Mouse (Mus musculus) myocyte (in vitro differentiated cells): ENCODE measurements at regions not wholly inside any gene's neighbourhood (a gene's known extent, or its start where the extent isn't known, plus 50 kb on each side); places are given as distances from the start of the nearest gene placed in this dataset.

Experiments used
- CEBPB ChIP-seq: IDR thresholded peaks from 2 replicates; pipeline ENCODE4 v1.6.1; 2011; ENCODE audit warnings: mild to moderate bottlenecking, moderate library complexity; ENCODE audit not compliant: poor library complexity, insufficient read depth, severe bottlenecking
- E2F4 ChIP-seq: IDR thresholded peaks from one replicate; pipeline ENCODE4 v1.6.1; 2011; ENCODE audit warnings: mild to moderate bottlenecking, control low read depth, moderate library complexity; ENCODE audit not compliant: insufficient read depth
- MAX ChIP-seq: IDR thresholded peaks from one replicate; pipeline ENCODE4 v1.6.1; 2011; ENCODE audit warnings: low read depth, mild to moderate bottlenecking, control low read depth
- MYOD1 ChIP-seq, 3 experiments: IDR thresholded peaks; one replicate each; pipeline ENCODE4 v1.6.1; 2011; ENCODE audit warnings: control low read depth in 2 of 3, low read depth in 2 of 3, mild to moderate bottlenecking in 2 of 3, moderate library complexity in 1 of 3; ENCODE audit not compliant: insufficient read length in 2 of 3, control insufficient read depth in 1 of 3
- MYOG ChIP-seq, 3 experiments: IDR thresholded peaks; one replicate each; pipeline ENCODE4 v1.6.1; 2011; ENCODE audit warnings: control low read depth in 2 of 3, low read depth in 2 of 3, mild to moderate bottlenecking in 2 of 3; ENCODE audit not compliant: insufficient read length in 2 of 3, control insufficient read depth in 1 of 3, insufficient read depth in 1 of 3
- POLR2A ChIP-seq: IDR thresholded peaks from one replicate; pipeline ENCODE4 v1.6.1; 2011; ENCODE audit warnings: low read depth, mild to moderate bottlenecking, control low read depth, moderate library complexity; ENCODE audit not compliant: insufficient read length
- POLR2AphosphoS2 ChIP-seq: IDR thresholded peaks from one replicate; pipeline ENCODE4 v1.6.1; 2011; ENCODE audit warnings: low read depth, control low read depth; ENCODE audit not compliant: insufficient read length
- REST ChIP-seq: IDR thresholded peaks from one replicate; pipeline ENCODE4 v1.6.1; 2011; ENCODE audit warnings: mild to moderate bottlenecking, control low read depth, moderate library complexity; ENCODE audit not compliant: insufficient read depth, insufficient read length
- TCF12 ChIP-seq: IDR thresholded peaks from one replicate; pipeline ENCODE4 v1.6.1; 2011; ENCODE audit warnings: mild to moderate bottlenecking, control low read depth; ENCODE audit not compliant: poor library complexity, insufficient read depth, severe bottlenecking
- TCF3 ChIP-seq: IDR thresholded peaks from one replicate; pipeline ENCODE4 v1.6.1; 2011; ENCODE audit warnings: low read depth, control low read depth; ENCODE audit not compliant: insufficient read length
- USF1 ChIP-seq: IDR thresholded peaks from one replicate; pipeline ENCODE4 v1.6.1; 2011; ENCODE audit warnings: low read depth, mild to moderate bottlenecking, control low read depth, moderate library complexity

- TF ChIP-seq POLR2A (no peak), MAX (no peak), REST (no peak), TCF12 (no peak), POLR2AphosphoS2 (no peak), E2F4 (no peak), TCF3 (no peak), MYOD1 (IDR thresholded peaks at IDR 0.05; ENCODE audit: control insufficient read depth in 1 of 3, insufficient read length in 2 of 3, low read depth in 2 of 3) (no peak), MYOG (IDR thresholded peaks at IDR 0.05; ENCODE audit: control insufficient read depth in 1 of 3, insufficient read depth in 1 of 3, insufficient read length in 2 of 3, low read depth in 2 of 3) (no peak), USF1 (no peak), CEBPB (no peak)
Measured at GRCm38 (mm10) chr1:91630206-91630605, 89.9 kb downstream of the Asb1 start.
